Mouse (Mus musculus) megakaryocyte, embryonic 14.5 days (primary cell): ENCODE results near the gene Arhgap8.

ENCODE experiments used
- FLI1 ChIP-seq: IDR thresholded peaks from 2 replicates; pipeline ENCODE4 v1.6.1; 2012; ENCODE audit warnings: low read length, inconsistent platforms, mixed read lengths
- GATA1 ChIP-seq: IDR thresholded peaks from 3 replicates; pipeline ENCODE4 v1.6.1; 2012; ENCODE audit warnings: mixed read lengths, low read length, inconsistent platforms, borderline replicate concordance

GRCm38 (mm10) chr15:84772191-84773111 lies 52.6 kb downstream of the Arhgap8 start:
- TF ChIP-seq GATA1, result no peak
- no peak for TF ChIP-seq FLI1
